Mouse (Mus musculus) sigmoid colon, adult 10 weeks (tissue): ENCODE results near the gene Kcnb1. TPM values are rescaled to one million over a fixed set of nuclear protein-coding genes. Genes with fewer than 3 reads are reported as not detected.

Experiments
- polyA plus RNA-seq: library from polyadenylated mRNA; stranded (reverse); fragments of 350-450 nt; fragmentation: Illumina TruSeq; extraction: RNeasy Lipid Tissue Mini Kit (QIAGEN cat#74804); gene quantifications from one replicate; pipeline ENCODE4 v1.2.3, GENCODE M21; 2014; ENCODE audit warnings: low read depth, low replicate concordance

Gene Kcnb1
- 2.2 TPM for polyA plus RNA-seq

DNA sequence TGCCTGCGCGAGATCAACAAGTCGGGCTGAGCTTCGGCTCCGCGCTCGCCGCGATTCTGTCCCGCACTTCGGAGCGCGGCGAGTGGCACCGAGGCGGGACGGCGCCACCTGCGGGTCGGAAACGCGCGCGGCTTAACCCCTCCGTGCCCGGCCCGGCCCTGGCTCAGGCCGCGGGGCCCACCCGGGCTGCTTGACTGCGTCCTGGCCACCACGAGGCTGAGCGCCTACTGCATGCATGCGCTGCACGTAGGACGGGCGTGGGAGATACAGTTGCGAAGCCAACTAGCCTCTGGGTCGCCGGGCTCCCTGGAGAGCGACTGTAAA lies at the start of gene Kcnb1:
Gene Kcnb1, minus strand, starts transcription at position 80 of the 324 bp plus-strand sequence.

DNA sequence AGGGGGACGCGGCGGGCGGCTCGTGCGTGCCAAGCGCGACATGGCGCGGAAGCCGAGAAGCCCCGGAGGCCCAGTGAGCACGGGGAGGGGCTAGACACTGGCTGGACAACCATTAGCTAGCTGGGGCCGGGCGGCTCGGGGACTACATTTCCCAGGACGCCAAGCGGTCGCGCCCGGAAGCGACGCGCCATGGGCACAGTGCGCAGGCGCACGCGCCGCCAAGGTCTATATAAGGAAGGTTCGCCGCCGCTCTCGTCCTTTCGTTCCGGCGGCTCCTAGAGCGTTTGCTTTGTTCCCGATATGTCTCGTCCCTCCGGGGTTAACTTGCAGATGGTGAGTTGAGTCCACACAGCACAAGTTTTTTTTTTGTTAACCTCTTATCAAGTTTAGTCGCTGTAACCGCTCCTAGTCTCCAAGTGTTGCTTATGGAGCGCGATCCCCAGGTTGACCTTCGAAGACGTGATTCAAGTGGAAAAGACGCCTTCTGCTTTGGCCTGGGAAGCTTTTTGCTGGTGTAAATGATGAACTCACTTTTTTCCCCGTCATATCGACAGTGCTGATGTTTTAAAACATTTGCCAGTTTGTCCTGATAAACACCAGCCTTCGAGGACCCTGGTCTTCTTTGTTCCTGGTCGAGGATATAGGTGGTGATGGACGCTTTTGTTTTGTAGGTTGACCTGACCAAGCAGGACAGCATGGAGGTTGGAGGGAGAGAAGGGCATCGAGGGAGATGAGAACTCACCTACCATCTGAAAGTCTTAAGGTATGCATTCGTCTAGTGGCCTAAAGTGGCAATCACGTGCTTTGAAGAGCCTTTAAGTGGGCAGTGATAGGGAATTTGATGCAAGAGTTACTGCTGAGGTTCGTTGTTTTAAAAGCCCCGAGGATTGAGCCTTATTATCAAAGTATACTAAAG lies 126.7 kb downstream of the Kcnb1 start, which contains the start of gene Znfx1:
Gene Znfx1, minus strand, starts transcription at position 51 of the 916 bp plus-strand sequence.

Other genes starting within 250 kb of the Kcnb1 start
- gene Stau1, start 193.9 kb downstream of the Kcnb1 start, polyA plus RNA-seq, result 35.6 TPM
- gene Ddx27, start 175.0 kb downstream of the Kcnb1 start, polyA plus RNA-seq, result 10.2 TPM
- 3.4 TPM for gene Znfx1, start 127.1 kb downstream of the Kcnb1 start, polyA plus RNA-seq
- gene Ptgis, start 50.4 kb upstream of the Kcnb1 start, polyA plus RNA-seq, result 0.35 TPM
- 6.5 TPM for gene B4galt5, start 159.0 kb upstream of the Kcnb1 start, polyA plus RNA-seq
- 25.3 TPM for gene Slc9a8, start 231.6 kb upstream of the Kcnb1 start, polyA plus RNA-seq